Mouse (Mus musculus): Measurements from ENCODE around the gene Hsd17b2.

- TF ChIP-seq POLR2A (IDR thresholded peaks at IDR 0.05; ENCODE audit: low read depth, low read length) (no peak), CTCF (IDR thresholded peaks at IDR 0.05; ENCODE audit: extremely low read depth, insufficient read depth, insufficient read length, insufficient replicate concordance) (no peak)
Observed at GRCm38 (mm10) chr8:117677011-117677410, 24.7 kb upstream of the Hsd17b2 start.
